Mouse (Mus musculus) duodenum, adult 2 months (tissue): ENCODE measurements around the gene P2ry13. TPM values are rescaled to one million over a fixed set of nuclear protein-coding genes. Genes with fewer than 3 reads are reported as not detected.

Experiments used
- polyA plus RNA-seq: library from polyadenylated mRNA; depleted of rRNA; stranded (reverse); fragments of >200 nt; gene quantifications from 2 replicates; pipeline ENCODE4 v1.2.3, GENCODE M21; 2012; ENCODE audit warnings: low replicate concordance; rRNA removed

P2ry13 gene
- 0.20 and 0.71 TPM in 2 replicates for polyA plus RNA-seq

GRCm38 (mm10) chr3:59210727-59211126 lies at the start of gene P2ry13:
P2ry13 (minus strand) TSS chr3:59210882.

GRCm38 (mm10) chr3:59194938-59195337 lies 15.7 kb downstream of the P2ry13 start, which contains the start of gene Gpr87:
Gpr87 (minus strand) TSS chr3:59195104.

Other genes with a start within 250 kb of the P2ry13 start
- 0.50 and 0.81 TPM in 2 replicates for gene Med12l, start 205.1 kb downstream of the P2ry13 start, polyA plus RNA-seq
- 0.18 and 0.43 TPM in 2 replicates for gene Gpr171, start 109.1 kb downstream of the P2ry13 start, polyA plus RNA-seq
- gene P2ry14, start 57.3 kb downstream of the P2ry13 start, polyA plus RNA-seq = 2.6 and 3.4 TPM in 2 replicates
- not detected in 2 replicates for gene Gpr87, start 15.8 kb downstream of the P2ry13 start, polyA plus RNA-seq
- 0.95 and 1.1 TPM in 2 replicates for gene P2ry12, start 52.0 kb upstream of the P2ry13 start, polyA plus RNA-seq
- gene Igsf10, start 133.5 kb upstream of the P2ry13 start, polyA plus RNA-seq = 0.14 and 0.23 TPM in 2 replicates